Mouse (Mus musculus): ENCODE results near the gene Gpr22. TPM values are rescaled to one million over a fixed set of nuclear protein-coding genes. Genes with fewer than 3 reads are reported as not detected.

The Gpr22 gene
- polyA plus RNA-seq (2012): not detected in 2 replicates

GRCm38 (mm10) chr12:31713600-31713999 lies at the start of gene Gpr22:
Gpr22 (minus strand) TSS chr12:31713947.
- no peaks in the 10 kb centered on the region for H3K4me1 ChIP-seq (ENCODE audit: control insufficient read depth)
- H3K9me3 ChIP-seq (ENCODE audit: control insufficient read depth, low read length): no peaks in the 10 kb centered on the region
- H3K4me3 ChIP-seq (replicated peaks): no peak within 1 kb of the TSS
- no peaks in the 10 kb centered on the region for H3K27me3 ChIP-seq (ENCODE audit: control insufficient read depth)
- no peak for TF ChIP-seq GATA1 (IDR thresholded peaks at IDR 0.05; ENCODE audit: low read length)
- no peak for TF ChIP-seq TAL1 (IDR thresholded peaks at IDR 0.05; ENCODE audit: low read length)
- H3K36me3 ChIP-seq (ENCODE audit: control insufficient read depth): no peaks in the 10 kb centered on the region

DNA sequence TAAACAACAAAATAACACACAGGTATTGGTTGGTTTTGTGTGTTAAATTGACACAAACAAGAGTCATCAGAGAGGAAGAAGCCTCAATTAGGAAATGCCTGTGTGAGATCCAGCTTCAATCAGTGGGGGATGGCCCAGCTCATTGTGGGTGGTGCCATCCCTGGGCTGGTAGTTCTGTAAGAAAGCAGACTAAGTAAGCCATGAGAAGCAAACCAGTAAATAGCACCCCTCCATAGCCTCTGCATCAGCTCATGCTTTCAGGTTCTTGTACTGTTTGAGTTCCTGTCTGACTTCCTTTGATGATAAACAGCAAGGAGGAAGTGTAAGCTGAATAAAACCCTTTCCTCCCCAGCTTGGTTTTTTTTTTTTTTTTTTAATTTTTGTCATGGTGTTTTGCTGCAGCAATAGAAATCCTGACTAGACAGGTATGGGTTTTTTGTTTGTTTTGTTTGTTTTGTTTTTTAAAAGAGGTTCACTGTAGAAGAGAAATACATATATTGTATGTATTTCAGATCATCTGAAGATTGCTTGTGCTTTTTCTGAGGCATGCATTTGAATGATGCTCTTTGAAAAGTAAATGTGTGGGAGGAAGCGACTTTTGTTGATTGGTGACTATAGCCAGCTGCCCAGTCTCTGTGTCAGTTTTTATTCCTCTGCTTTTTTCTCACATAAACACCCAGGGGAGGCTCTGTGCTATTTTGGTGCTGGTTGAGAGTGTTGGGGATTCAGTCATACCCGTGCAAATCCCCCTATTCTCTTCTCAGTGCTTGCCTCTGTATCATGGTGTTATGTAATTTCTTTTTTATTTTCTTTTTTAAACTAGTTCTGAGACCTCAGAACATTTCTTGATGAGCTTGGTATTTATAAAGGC lies 42.4 kb upstream of the Gpr22 start:
- no peak overlapping the region for H3K4me3 ChIP-seq (replicated peaks)
- H3K36me3 ChIP-seq (ENCODE audit: control insufficient read depth): no peaks in the 10 kb centered on the region
- TF ChIP-seq TAL1 (IDR thresholded peaks at IDR 0.05; ENCODE audit: low read length) (no peak), GATA1 (IDR thresholded peaks at IDR 0.05; ENCODE audit: low read length) (no peak)
- H3K9me3 ChIP-seq (ENCODE audit: control insufficient read depth, low read length): no peaks in the 10 kb centered on the region
- no peaks in the 10 kb centered on the region for H3K4me1 ChIP-seq (ENCODE audit: control insufficient read depth)
- no peaks in the 10 kb centered on the region for H3K27me3 ChIP-seq (ENCODE audit: control insufficient read depth)

DNA sequence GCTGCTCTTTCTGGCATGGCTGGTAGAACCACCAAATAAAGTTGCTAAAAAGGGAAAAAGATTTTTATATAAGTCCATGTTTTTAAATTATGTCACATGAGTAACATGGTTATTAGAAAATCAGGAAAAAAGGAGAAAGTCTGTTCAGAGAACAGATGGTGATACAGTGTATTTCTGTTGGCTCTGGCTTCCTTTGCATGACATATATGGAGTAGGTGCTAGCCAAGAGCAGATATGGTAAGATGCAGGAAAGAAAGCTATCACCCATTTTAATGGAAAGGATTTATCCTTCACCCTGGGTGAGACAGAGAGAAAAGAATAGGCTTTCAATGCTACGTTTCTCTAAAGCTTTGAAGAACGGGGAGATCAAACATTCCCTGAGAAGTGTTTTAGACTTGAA lies 40.7 kb upstream of the Gpr22 start:
- TF ChIP-seq GATA1 (IDR thresholded peaks at IDR 0.05; ENCODE audit: low read length) (no peak), TAL1 (IDR thresholded peaks at IDR 0.05; ENCODE audit: low read length) (no peak)
- Histone ChIP-seq H3K4me1 (ENCODE audit: control insufficient read depth) (no peaks in the 10 kb centered on the region), H3K9me3 (ENCODE audit: control insufficient read depth, low read length) (no peaks in the 10 kb centered on the region), H3K27me3 (ENCODE audit: control insufficient read depth) (no peaks in the 10 kb centered on the region), H3K36me3 (ENCODE audit: control insufficient read depth) (no peaks in the 10 kb centered on the region), H3K4me3 (replicated peaks) (no peak overlapping the region)

DNA sequence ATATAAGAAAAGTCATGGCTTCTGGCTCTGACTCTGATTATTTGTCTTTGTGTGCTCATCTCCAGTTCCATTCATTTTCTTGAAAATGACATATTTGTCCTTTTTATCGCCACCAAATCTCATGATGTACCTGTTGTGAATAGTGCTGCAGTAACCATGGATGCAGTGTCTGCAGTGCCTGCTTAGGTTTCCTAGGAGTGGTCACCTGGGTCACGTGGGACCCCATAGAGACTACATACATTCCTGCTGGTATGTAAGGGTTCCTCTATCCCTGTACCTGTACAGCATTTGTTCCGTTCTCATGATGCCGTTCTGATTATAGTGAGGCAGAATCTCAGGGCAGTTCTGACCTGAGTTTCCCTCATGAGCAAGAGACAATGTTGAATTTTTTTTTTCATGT lies 36.1 kb upstream of the Gpr22 start:
- TF ChIP-seq TAL1 (IDR thresholded peaks at IDR 0.05; ENCODE audit: low read length) (no peak), GATA1 (IDR thresholded peaks at IDR 0.05; ENCODE audit: low read length) (no peak)
- Histone ChIP-seq H3K4me3 (replicated peaks) (no peak overlapping the region), H3K27me3 (ENCODE audit: control insufficient read depth) (no peaks in the 10 kb centered on the region), H3K36me3 (ENCODE audit: control insufficient read depth) (no peaks in the 10 kb centered on the region), H3K4me1 (ENCODE audit: control insufficient read depth) (no peaks in the 10 kb centered on the region), H3K9me3 (ENCODE audit: control insufficient read depth, low read length) (no peaks in the 10 kb centered on the region)

GRCm38 (mm10) chr12:31747301-31747700 lies 33.6 kb upstream of the Gpr22 start:
- no peak overlapping the region for H3K4me3 ChIP-seq (replicated peaks)
- no peaks in the 10 kb centered on the region for H3K36me3 ChIP-seq (ENCODE audit: control insufficient read depth)
- TF ChIP-seq GATA1 (IDR thresholded peaks at IDR 0.05; ENCODE audit: low read length) (no peak), TAL1 (IDR thresholded peaks at IDR 0.05; ENCODE audit: low read length) (no peak)
- H3K4me1 ChIP-seq (ENCODE audit: control insufficient read depth): no peaks in the 10 kb centered on the region
- H3K27me3 ChIP-seq (ENCODE audit: control insufficient read depth): no peaks in the 10 kb centered on the region
- no peaks in the 10 kb centered on the region for H3K9me3 ChIP-seq (ENCODE audit: control insufficient read depth, low read length)

DNA sequence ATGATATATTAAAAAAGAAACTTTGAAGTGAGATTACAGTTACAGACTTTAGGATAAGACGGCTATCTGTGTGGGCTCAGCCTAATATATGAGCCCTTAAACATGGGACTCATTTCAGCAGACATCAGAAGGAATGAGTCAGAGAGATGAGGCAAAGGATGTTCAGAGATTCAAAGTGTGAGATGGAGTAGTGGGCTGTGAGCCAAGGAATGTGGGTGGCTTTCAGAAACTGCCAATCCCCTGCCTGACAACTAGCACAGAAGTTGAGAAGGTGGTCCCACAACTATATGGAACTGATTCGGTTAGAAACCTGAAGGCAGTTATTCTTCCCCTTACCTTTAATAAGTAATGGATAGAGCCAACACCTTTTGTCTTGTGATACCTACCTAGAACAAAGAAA lies 20.9 kb upstream of the Gpr22 start:
- no peaks in the 10 kb centered on the region for H3K36me3 ChIP-seq (ENCODE audit: control insufficient read depth)
- TF ChIP-seq GATA1 (IDR thresholded peaks at IDR 0.05; ENCODE audit: low read length) (no peak), TAL1 (IDR thresholded peaks at IDR 0.05; ENCODE audit: low read length) (no peak)
- H3K4me1 ChIP-seq (ENCODE audit: control insufficient read depth): no peaks in the 10 kb centered on the region

DNA sequence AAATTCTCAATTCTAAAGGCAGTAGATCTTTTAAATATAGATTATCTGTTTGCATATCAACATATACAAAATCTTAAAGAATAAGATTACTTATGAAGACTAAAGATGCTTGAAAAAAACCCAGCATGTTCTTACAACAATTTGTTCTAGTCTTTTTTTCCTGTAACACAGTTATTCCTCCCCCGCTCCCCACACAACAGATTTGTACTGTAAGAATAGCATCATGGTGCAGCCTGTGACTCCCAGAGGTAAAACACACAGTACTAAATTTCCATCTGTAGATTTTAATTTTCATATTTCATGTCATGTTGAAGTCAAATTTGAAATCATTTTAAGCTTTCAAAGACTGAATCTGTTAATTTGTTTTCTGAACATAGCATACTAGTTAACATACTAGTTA lies 16.4 kb upstream of the Gpr22 start:
- no peaks in the 10 kb centered on the region for H3K27me3 ChIP-seq (ENCODE audit: control insufficient read depth)
- TF ChIP-seq TAL1 (IDR thresholded peaks at IDR 0.05; ENCODE audit: low read length): no peak
- no peak for TF ChIP-seq GATA1 (IDR thresholded peaks at IDR 0.05; ENCODE audit: low read length)
- H3K36me3 ChIP-seq (ENCODE audit: control insufficient read depth): no peaks in the 10 kb centered on the region
- H3K4me1 ChIP-seq (ENCODE audit: control insufficient read depth): no peaks in the 10 kb centered on the region
- H3K4me3 ChIP-seq (replicated peaks): no peak overlapping the region
- no peaks in the 10 kb centered on the region for H3K9me3 ChIP-seq (ENCODE audit: control insufficient read depth, low read length)

More for the DNA sequence above, 20.9 kb upstream of the Gpr22 start:
- H3K9me3 ChIP-seq (ENCODE audit: control insufficient read depth, low read length): no peaks in the 10 kb centered on the region
- no peaks in the 10 kb centered on the region for H3K27me3 ChIP-seq (ENCODE audit: control insufficient read depth)
- no peak overlapping the region for H3K4me3 ChIP-seq (replicated peaks)

DNA sequence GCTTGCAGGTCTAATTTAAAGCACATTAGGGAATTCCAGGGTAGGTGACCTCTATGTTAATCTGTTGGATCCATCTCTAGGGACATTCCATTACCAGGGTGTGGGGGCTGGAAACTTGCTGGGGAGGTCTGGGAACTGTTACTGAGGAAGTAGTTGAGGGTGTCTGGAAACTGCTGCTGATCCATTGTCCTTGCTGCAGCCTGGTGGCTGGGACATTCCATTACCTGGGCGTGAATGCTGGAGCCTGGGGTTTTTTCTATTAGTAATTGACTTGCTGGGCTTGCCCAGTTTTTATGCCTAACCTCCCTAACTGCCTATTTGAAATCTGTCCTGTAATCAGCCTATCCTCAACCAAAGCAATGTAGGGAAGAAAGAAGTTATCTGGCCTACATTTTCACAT lies 13.0 kb upstream of the Gpr22 start:
- Histone ChIP-seq H3K4me3 (replicated peaks) (no peak overlapping the region), H3K4me1 (ENCODE audit: control insufficient read depth) (no peaks in the 10 kb centered on the region), H3K9me3 (ENCODE audit: control insufficient read depth, low read length) (no peaks in the 10 kb centered on the region), H3K36me3 (ENCODE audit: control insufficient read depth) (no peaks in the 10 kb centered on the region), H3K27me3 (ENCODE audit: control insufficient read depth) (no peaks in the 10 kb centered on the region)
- no peak for TF ChIP-seq TAL1 (IDR thresholded peaks at IDR 0.05; ENCODE audit: low read length)
- TF ChIP-seq GATA1 (IDR thresholded peaks at IDR 0.05; ENCODE audit: low read length): no peak

GRCm38 (mm10) chr12:31725511-31726275 lies 11.9 kb upstream of the Gpr22 start:
- H3K4me3 ChIP-seq (replicated peaks): no peak overlapping the region
- H3K36me3 ChIP-seq (ENCODE audit: control insufficient read depth): no peaks in the 10 kb centered on the region
- H3K4me1 ChIP-seq (ENCODE audit: control insufficient read depth): no peaks in the 10 kb centered on the region
- no peaks in the 10 kb centered on the region for H3K9me3 ChIP-seq (ENCODE audit: control insufficient read depth, low read length)
- H3K27me3 ChIP-seq (ENCODE audit: control insufficient read depth): no peaks in the 10 kb centered on the region
- TF ChIP-seq GATA1 (IDR thresholded peaks at IDR 0.05; ENCODE audit: low read length) (no peak), TAL1 (IDR thresholded peaks at IDR 0.05; ENCODE audit: low read length) (no peak)

Measured in erythroblast, embryonic 14.5 days (primary cell).